Mouse (Mus musculus) forebrain, embryonic 15.5 days (tissue): ENCODE data around the gene Cdc20. TPM values are rescaled to one million over a fixed set of nuclear protein-coding genes. Genes with fewer than 3 reads are reported as not detected.

Source experiments
- ATAC-seq: fragments of 200-750 bp; cut with Nextera tagmentation; replicated peaks from 2 replicates; pipeline ENCODE4 v1.8.0; 2017; ENCODE audit warnings: mild to moderate bottlenecking, moderate TSS enrichment, moderate library complexity
- H3K27ac ChIP-seq: fragments of 300-500 bp; sonication (generic); replicated peaks from 2 replicates; pipeline ENCODE4 v1.5.1; 2015; ENCODE audit warnings: mild to moderate bottlenecking, inconsistent platforms
- H3K27me3 ChIP-seq: fragments of 300-500 bp; sonication (generic); 2 replicates; pipeline ENCODE4 v1.6.1; 2015; ENCODE audit warnings: inconsistent platforms
- H3K36me3 ChIP-seq: fragments of 300-500 bp; sonication (generic); 2 replicates; pipeline ENCODE4 v1.6.1; 2015; ENCODE audit warnings: mild to moderate bottlenecking, inconsistent platforms
- H3K4me1 ChIP-seq: fragments of 300-500 bp; sonication (generic); 2 replicates; pipeline ENCODE4 v1.6.1; 2015; ENCODE audit warnings: inconsistent platforms
- H3K4me2 ChIP-seq: fragments of 300-500 bp; sonication (generic); replicated peaks from 2 replicates; pipeline ENCODE4 v1.6.1; 2015; ENCODE audit warnings: mild to moderate bottlenecking, inconsistent platforms
- H3K4me3 ChIP-seq: fragments of 300-500 bp; sonication (generic); 2 replicates; pipeline ENCODE4 v1.5.1; 2015; ENCODE audit warnings: mild to moderate bottlenecking, inconsistent platforms
- H3K9ac ChIP-seq: fragments of 300-500 bp; sonication (generic); replicated peaks from 2 replicates; pipeline ENCODE4 v1.6.1; 2015; ENCODE audit warnings: mild to moderate bottlenecking, inconsistent platforms
- H3K9me3 ChIP-seq: fragments of 300-500 bp; sonication (generic); 2 replicates; pipeline ENCODE4 v1.6.1; 2016; ENCODE audit warnings: inconsistent platforms
- WGBS: fragments of 180-500 bp; shearing (Covaris S2); methylation state at CpG from one replicate; pipeline ENCODE4 v1.1.7; 2015; ENCODE audit warnings: mixed read lengths; 5-methylcytosine and 5-hydroxymethylcytosine counted together
- polyA plus RNA-seq: library from polyadenylated mRNA; unstranded; fragments of >200 nt; fragmentation: Nextera tagmentation; extraction: Ambion mirVana; gene quantifications from 2 replicates; pipeline ENCODE4 v1.2.1, GENCODE M21; 2015

The Cdc20 gene
- polyA plus RNA-seq, 1 experiment from 2014 or later, result 123 TPM

GRCm38 (mm10) chr4:118432332-118432731 lies 4.8 kb downstream of the Cdc20 start:
- Histone ChIP-seq H3K36me3 (peaks cover 16% of the 10 kb centered on the region), H3K4me2 (no peak overlapping the region), H3K9ac (no peak overlapping the region), H3K27me3 (no peaks in the 10 kb centered on the region), H3K4me3 (no peak overlapping the region), H3K27ac (no peak overlapping the region), H3K4me1 (peaks cover 47% of the 10 kb centered on the region), H3K9me3 (no peaks in the 10 kb centered on the region)
- no peak for ATAC-seq
- WGBS, result 74% methylated on average over 8 of the region's 8 CpGs

- Histone ChIP-seq H3K27ac (no peak overlapping the region), H3K4me1 (peaks cover 26% of the 10 kb centered on the region), H3K36me3 (peaks cover 18% of the 10 kb centered on the region), H3K4me2 (no peak overlapping the region), H3K9ac (no peak overlapping the region), H3K4me3 (no peak overlapping the region), H3K9me3 (no peaks in the 10 kb centered on the region), H3K27me3 (no peaks in the 10 kb centered on the region)
- no peak for ATAC-seq
- 58% methylated on average over 7 of the region's 7 CpGs for WGBS
Observed at GRCm38 (mm10) chr4:118429215-118429895, 7.8 kb downstream of the Cdc20 start.

DNA sequence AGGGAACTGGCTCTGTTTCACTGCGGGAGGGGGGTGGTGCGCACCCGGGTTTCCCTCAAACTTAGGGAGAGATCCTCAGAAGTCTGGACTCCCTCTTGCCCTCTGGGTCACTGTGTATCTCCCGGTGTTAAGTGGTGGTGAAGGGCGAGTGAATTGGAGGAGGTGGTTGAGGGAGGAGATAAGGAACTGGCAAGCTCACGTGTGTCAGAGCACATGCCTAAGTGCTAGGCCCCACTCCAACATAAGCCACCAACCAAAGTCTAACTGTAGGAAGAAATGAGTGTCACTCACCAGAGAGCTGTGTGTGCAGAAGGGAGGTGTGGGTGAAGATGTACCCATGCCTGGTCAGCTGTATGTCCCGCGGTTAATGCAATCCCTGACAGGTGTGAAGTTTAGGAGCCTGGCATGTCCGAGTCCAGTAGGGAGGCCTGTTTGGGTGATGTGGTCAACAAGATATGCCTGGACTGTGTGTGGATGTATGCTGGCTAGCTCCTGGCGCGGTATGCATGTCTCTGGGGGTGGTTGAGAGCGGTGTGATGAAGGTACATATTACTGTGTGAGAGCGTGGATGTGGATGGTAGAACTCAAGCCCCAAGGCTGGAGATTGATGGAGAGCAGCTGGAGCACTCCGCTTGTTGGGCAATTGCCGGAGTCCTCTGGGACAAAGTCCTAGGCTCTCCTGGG lies 8.5 kb downstream of the Cdc20 start:
- Histone ChIP-seq H3K4me2 (peak overlapping the region; percentile 87), H3K27me3 (no peaks in the 10 kb centered on the region), H3K9me3 (no peaks in the 10 kb centered on the region), H3K9ac (peak overlapping the region; percentile 65), H3K36me3 (peaks cover 20% of the 10 kb centered on the region), H3K27ac (peak overlapping the region; percentile 59), H3K4me3 (peak overlapping the region; percentile 50), H3K4me1 (peaks cover 21% of the 10 kb centered on the region)
- ATAC-seq, result peak; percentile 18
- 55% methylated on average over 15 of the region's 15 CpGs for WGBS

DNA sequence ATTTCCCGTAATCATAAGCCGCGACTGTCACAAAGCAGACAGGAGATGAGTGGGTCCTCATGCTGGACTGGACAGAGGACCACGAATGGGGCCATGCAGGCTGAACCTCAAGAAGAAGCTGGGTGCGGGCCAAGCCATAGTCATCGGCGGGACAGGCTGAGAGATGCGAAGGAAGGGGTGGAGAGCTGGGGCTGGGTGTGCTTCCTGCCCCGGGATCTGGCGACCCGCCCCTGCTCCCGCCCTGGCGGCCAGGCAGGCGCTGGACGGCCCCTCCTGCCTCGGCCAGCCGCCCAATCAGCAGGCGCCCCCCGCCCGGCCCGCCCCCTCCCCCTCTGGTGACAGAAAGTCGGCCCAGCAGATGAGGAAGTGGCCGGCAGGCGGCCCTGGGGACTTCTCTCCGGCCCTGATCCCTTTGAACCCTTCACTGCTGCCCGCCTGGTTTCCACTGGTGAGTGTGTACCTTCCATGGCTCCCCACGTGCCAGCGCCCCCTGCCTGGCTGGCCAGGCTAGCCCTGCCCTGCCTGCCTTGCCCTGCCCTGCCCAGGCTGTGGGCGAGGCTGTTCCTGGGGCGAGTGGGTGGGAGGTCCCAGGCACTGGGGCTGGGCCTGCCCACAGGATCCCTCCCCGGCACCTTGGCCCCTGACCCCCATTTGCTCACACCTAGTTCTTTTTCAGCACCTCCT lies 9.2 kb downstream of the Cdc20 start, which contains the start of gene Elovl1:
Gene Elovl1, plus strand, starts transcription at position 326 of the 684 bp plus-strand sequence.
- Histone ChIP-seq H3K4me2 (peak within 1 kb of the TSS; percentile 87), H3K36me3 (peaks cover 19% of the 10 kb centered on the region), H3K9me3 (no peaks in the 10 kb centered on the region), H3K9ac (peak within 1 kb of the TSS; percentile 65), H3K4me1 (peaks cover 21% of the 10 kb centered on the region), H3K27ac (peak within 1 kb of the TSS; percentile 59), H3K27me3 (no peaks in the 10 kb centered on the region), H3K4me3 (peak within 1 kb of the TSS; percentile 50)
- ATAC-seq, result peak; percentile 89
- under 1% methylated on average over 30 of the region's 31 CpGs for WGBS

- ATAC-seq, result no peak; the same call in 1 of the 2 replicates
- H3K9me3 ChIP-seq, result no peaks in the 10 kb centered on the region
- H3K4me1 ChIP-seq, result peaks cover 21% of the 10 kb centered on the region
- H3K36me3 ChIP-seq, result peaks cover 17% of the 10 kb centered on the region
- peak overlapping the region; percentile 87 for H3K4me2 ChIP-seq
- 2% methylated on average over 5 of the region's 5 CpGs for WGBS
- peak overlapping the region; percentile 59 for H3K27ac ChIP-seq
- no peaks in the 10 kb centered on the region for H3K27me3 ChIP-seq
- H3K9ac ChIP-seq, result peak overlapping the region; percentile 65
- H3K4me3 ChIP-seq, result peak overlapping the region; percentile 50
Observed at GRCm38 (mm10) chr4:118427415-118427767, 9.8 kb downstream of the Cdc20 start.

- Histone ChIP-seq H3K36me3 (peaks cover 23% of the 10 kb centered on the region), H3K4me2 (no peak overlapping the region), H3K27me3 (no peaks in the 10 kb centered on the region), H3K9me3 (no peaks in the 10 kb centered on the region), H3K9ac (no peak overlapping the region), H3K4me1 (peaks cover 21% of the 10 kb centered on the region), H3K27ac (no peak overlapping the region), H3K4me3 (no peak overlapping the region)
- ATAC-seq, result no peak
- 90% methylated on average over 1 of the region's 1 CpGs for WGBS
Observed at GRCm38 (mm10) chr4:118425374-118425773, 11.8 kb downstream of the Cdc20 start.

DNA sequence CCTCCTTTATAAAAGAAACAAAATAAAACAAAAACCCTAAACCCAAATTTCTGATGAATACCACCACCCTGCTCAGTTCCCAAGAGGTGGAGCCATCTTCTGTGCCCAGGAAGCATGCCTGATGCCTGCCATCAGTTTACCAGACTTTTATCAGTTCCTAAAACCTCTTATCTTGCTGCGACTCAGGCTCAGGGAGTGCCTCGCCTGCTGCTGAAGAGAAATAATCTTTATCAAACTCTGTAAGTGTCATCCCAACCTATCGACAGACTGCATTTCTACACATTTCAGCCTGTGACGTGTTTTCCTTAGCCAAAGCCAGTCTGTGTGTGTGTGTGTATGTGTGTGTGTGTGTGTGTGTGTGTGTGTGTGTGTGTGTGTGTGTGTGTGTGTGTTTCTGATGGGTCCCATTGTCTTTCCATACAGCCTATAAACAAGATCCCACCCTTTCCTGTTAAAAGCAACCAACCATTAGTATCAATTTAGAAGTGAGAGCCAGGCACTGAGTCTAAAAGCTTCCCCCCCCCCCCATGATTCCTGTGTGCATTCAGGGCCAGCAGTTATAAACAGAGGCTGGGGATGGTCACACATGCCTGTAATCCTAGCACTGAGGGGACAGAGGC lies 12.5 kb downstream of the Cdc20 start:
- Histone ChIP-seq H3K36me3 (peaks cover 27% of the 10 kb centered on the region), H3K27me3 (no peaks in the 10 kb centered on the region), H3K4me1 (peaks cover 21% of the 10 kb centered on the region), H3K27ac (no peak overlapping the region), H3K9me3 (no peaks in the 10 kb centered on the region), H3K4me3 (no peak overlapping the region), H3K4me2 (no peak overlapping the region), H3K9ac (no peak overlapping the region)
- ATAC-seq, result no peak
- WGBS, result 91% methylated on average over 4 of the region's 4 CpGs

DNA sequence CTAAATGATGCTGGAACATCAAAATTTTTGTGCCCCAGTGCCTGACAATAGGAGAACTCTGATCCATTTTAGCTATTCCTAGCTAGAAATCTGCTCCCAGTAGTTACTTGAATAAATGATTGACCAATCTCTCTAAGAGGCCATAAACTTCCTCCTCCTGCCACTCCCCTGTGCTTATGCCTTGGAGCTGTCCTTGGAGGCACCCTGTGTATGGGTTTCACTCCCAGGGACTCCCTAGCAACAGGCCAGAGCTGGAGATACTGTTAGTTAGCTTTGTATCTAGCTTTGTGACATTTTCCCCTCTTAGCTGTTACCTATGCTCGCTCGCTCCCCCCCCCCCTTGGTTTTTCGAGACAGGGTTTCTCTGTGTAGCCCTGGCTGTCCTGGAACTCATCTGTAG lies 15.8 kb downstream of the Cdc20 start:
- H3K9me3 ChIP-seq, result no peaks in the 10 kb centered on the region
- H3K36me3 ChIP-seq, result peaks cover 52% of the 10 kb centered on the region
- H3K27me3 ChIP-seq, result no peaks in the 10 kb centered on the region
- H3K4me2 ChIP-seq, result no peak overlapping the region
- 96% methylated on average over 3 of the region's 3 CpGs for WGBS
- no peak for ATAC-seq
- H3K9ac ChIP-seq, result no peak overlapping the region
- H3K4me3 ChIP-seq, result no peak overlapping the region
- H3K27ac ChIP-seq, result no peak overlapping the region
- no peaks in the 10 kb centered on the region for H3K4me1 ChIP-seq

DNA sequence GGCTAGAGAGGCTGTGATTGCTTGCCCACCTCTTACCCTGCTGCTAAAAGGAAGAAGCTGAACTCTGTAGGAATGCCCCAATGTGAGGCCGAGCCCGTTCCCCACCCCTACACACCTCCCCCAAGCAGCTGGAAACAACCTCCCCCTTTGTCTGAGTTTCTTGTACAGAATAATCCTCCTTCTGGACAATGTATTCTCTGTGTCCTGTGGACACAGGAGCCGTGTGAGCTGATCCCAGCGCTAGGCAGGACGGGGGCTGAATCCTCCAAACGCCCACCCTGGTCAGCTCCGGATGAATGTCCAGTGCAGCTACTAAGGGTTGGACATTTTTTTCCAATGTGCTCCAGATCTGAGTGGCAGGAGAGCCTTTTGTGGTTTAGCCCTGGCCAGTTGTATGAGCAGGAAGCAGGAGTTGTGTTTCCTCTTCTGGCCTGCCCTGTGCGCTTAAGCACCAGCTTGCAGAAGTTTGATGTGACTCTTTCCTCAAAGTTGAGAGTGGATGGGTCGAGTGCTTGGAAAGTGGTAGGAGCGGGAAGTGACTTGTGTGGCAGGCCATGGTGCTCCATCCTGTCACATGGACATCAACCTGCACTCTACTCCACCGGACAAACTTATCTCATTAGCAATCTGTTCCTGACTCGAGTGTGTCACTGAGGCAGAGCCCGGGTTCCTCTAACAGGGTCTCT lies 19.9 kb downstream of the Cdc20 start:
- Histone ChIP-seq H3K27ac (no peak overlapping the region), H3K27me3 (no peaks in the 10 kb centered on the region), H3K4me1 (no peaks in the 10 kb centered on the region), H3K36me3 (peaks cover 81% of the 10 kb centered on the region), H3K4me3 (no peak overlapping the region), H3K9me3 (no peaks in the 10 kb centered on the region), H3K9ac (no peak overlapping the region), H3K4me2 (no peak overlapping the region)
- ATAC-seq, result no peak
- 86% methylated on average over 13 of the region's 13 CpGs for WGBS

GRCm38 (mm10) chr4:118416329-118416728 lies 20.8 kb downstream of the Cdc20 start:
- no peaks in the 10 kb centered on the region for H3K27me3 ChIP-seq
- no peaks in the 10 kb centered on the region for H3K4me1 ChIP-seq
- H3K9me3 ChIP-seq, result no peaks in the 10 kb centered on the region
- H3K4me3 ChIP-seq, result no peak overlapping the region
- no peak for ATAC-seq
- no peak overlapping the region for H3K27ac ChIP-seq
- H3K4me2 ChIP-seq, result no peak overlapping the region
- 94% methylated on average over 5 of the region's 5 CpGs for WGBS
- H3K9ac ChIP-seq, result no peak overlapping the region
- peaks cover 85% of the 10 kb centered on the region for H3K36me3 ChIP-seq

GRCm38 (mm10) chr4:118415779-118416178 lies 21.4 kb downstream of the Cdc20 start:
- Histone ChIP-seq H3K36me3 (peaks cover 84% of the 10 kb centered on the region), H3K27me3 (no peaks in the 10 kb centered on the region), H3K9me3 (no peaks in the 10 kb centered on the region), H3K9ac (no peak overlapping the region), H3K4me2 (no peak overlapping the region), H3K4me3 (no peak overlapping the region), H3K4me1 (no peaks in the 10 kb centered on the region), H3K27ac (no peak overlapping the region)
- 93% methylated on average over 2 of the region's 2 CpGs for WGBS
- no peak for ATAC-seq
